Mouse (Mus musculus) forebrain, embryonic 14.5 days (tissue): Measurements from ENCODE around the gene Tbc1d16. TPM values are rescaled to one million over a fixed set of nuclear protein-coding genes. Genes with fewer than 3 reads are reported as not detected.

Source experiments
- ATAC-seq: fragments of 200-750 bp; cut with Nextera tagmentation; 2 replicates; pipeline ENCODE4 v1.8.0; 2017; ENCODE audit warnings: mild to moderate bottlenecking, moderate library complexity
- DNase-seq: peaks from one replicate; pipeline ENCODE4 v3.0.0-alpha.2; 2015; ENCODE audit warnings: low spot score
- H3K27ac ChIP-seq: fragments of 300-500 bp; sonication (generic); 2 replicates; pipeline ENCODE4 v1.5.1; 2014; ENCODE audit warnings: low read depth, mild to moderate bottlenecking, control low read depth, low read length, moderate library complexity
- H3K27me3 ChIP-seq: fragments of 300-500 bp; sonication (generic); replicated peaks from 2 replicates; pipeline ENCODE4 v1.6.1; 2014; ENCODE audit warnings: low read length, control low read depth, mixed read lengths; ENCODE audit not compliant: control insufficient read depth, insufficient read depth
- H3K36me3 ChIP-seq: fragments of 300-500 bp; sonication (generic); 2 replicates; pipeline ENCODE4 v1.6.1; 2014; ENCODE audit warnings: low read length, control low read depth; ENCODE audit not compliant: control insufficient read depth, insufficient read depth
- H3K4me1 ChIP-seq: fragments of 300-500 bp; sonication (generic); 2 replicates; pipeline ENCODE4 v1.6.1; 2014; ENCODE audit warnings: antibody characterized with exemption, low read length, control low read depth; ENCODE audit not compliant: control insufficient read depth, insufficient read depth
- H3K4me2 ChIP-seq: fragments of 300-500 bp; sonication (generic); 2 replicates; pipeline ENCODE4 v1.6.1; 2014; ENCODE audit warnings: mild to moderate bottlenecking, control low read depth, low read length
- H3K4me3 ChIP-seq: fragments of 300-500 bp; sonication (generic); 2 replicates; pipeline ENCODE4 v1.5.1; 2014; ENCODE audit warnings: low read depth, low read length, control low read depth
- H3K9ac ChIP-seq: fragments of 300-500 bp; sonication (generic); 2 replicates; pipeline ENCODE4 v1.6.1; 2014; ENCODE audit warnings: mild to moderate bottlenecking, low read length, control low read depth, moderate library complexity
- H3K9me3 ChIP-seq: fragments of 300-500 bp; sonication (generic); replicated peaks from 2 replicates; pipeline ENCODE4 v1.6.1; 2016; ENCODE audit warnings: low read length, control low read depth, mixed read lengths; ENCODE audit not compliant: control insufficient read depth
- WGBS: fragments of 180-500 bp; shearing (Covaris S2); extraction: QIAGEN DNeasy Blood & Tissue Kit; methylation state at CpG from one replicate; pipeline ENCODE4 v1.1.7; 2014; 5-methylcytosine and 5-hydroxymethylcytosine counted together
- polyA plus RNA-seq: library from polyadenylated mRNA; unstranded; fragments of >200 nt; fragmentation: Nextera tagmentation; extraction: Ambion mirVana; gene quantifications from 2 replicates; pipeline ENCODE4 v1.2.1, GENCODE M21; 2014

Gene Tbc1d16
- polyA plus RNA-seq, 1 experiment from 2014 or later: 24.6 TPM

GRCm38 (mm10) chr11:119203423-119203822 lies 24.9 kb downstream of the Tbc1d16 start:
- no peak for ATAC-seq

GRCm38 (mm10) chr11:119199233-119199601 lies 29.1 kb downstream of the Tbc1d16 start:
- Histone ChIP-seq H3K27me3 (no peaks in the 10 kb centered on the region), H3K36me3 (peaks cover 10% of the 10 kb centered on the region), H3K9me3 (no peaks in the 10 kb centered on the region), H3K9ac (no peak overlapping the region), H3K4me3 (no peak overlapping the region), H3K27ac (peak overlapping the region; percentile 59; the same call in 1 of the 2 replicates), H3K4me2 (no peak overlapping the region), H3K4me1 (0 out of 2 replicates have a peak, but pooled peaks cover 8% of the 10 kb centered on the region)
- no peak for ATAC-seq
- no peak for DNase-seq
- WGBS: 90% methylated on average over 4 of the region's 4 CpGs

More at GRCm38 (mm10) chr11:119203423-119203822, 24.9 kb downstream of the Tbc1d16 start:
- H3K9me3 ChIP-seq: no peaks in the 10 kb centered on the region
- H3K27me3 ChIP-seq: no peaks in the 10 kb centered on the region
- H3K4me2 ChIP-seq: no peak overlapping the region
- peaks cover 42% of the 10 kb centered on the region for H3K36me3 ChIP-seq
- no peak overlapping the region for H3K9ac ChIP-seq
- no peak for DNase-seq
- no peak overlapping the region for H3K27ac ChIP-seq
- H3K4me1 ChIP-seq: 0 out of 2 replicates have a peak, but pooled peaks cover 4% of the 10 kb centered on the region
- no peak overlapping the region for H3K4me3 ChIP-seq
- 41% methylated on average over 5 of the region's 5 CpGs for WGBS

GRCm38 (mm10) chr11:119198564-119199232 lies 29.6 kb downstream of the Tbc1d16 start:
- Histone ChIP-seq H3K9ac (peak overlapping the region; percentile 37; the same call in 1 of the 2 replicates), H3K4me3 (no peak overlapping the region), H3K4me1 (0 out of 2 replicates have a peak, but pooled peaks cover 8% of the 10 kb centered on the region), H3K36me3 (peaks cover 10% of the 10 kb centered on the region), H3K9me3 (no peaks in the 10 kb centered on the region), H3K27me3 (no peaks in the 10 kb centered on the region), H3K27ac (peak overlapping the region; percentile 59; the same call in 1 of the 2 replicates), H3K4me2 (no peak overlapping the region)
- DNase-seq (peak; percentile 70), ATAC-seq (peak; percentile 47; the same call in 1 of the 2 replicates)
- 53% methylated on average over 26 of the region's 26 CpGs for WGBS

GRCm38 (mm10) chr11:119197618-119198563 lies 30.4 kb downstream of the Tbc1d16 start:
- peak; percentile 47 for ATAC-seq
- H3K4me1 ChIP-seq: 0 out of 2 replicates have a peak, but pooled peaks cover 8% of the 10 kb centered on the region
- no peak overlapping the region for H3K4me3 ChIP-seq
- H3K27ac ChIP-seq: peak overlapping the region; percentile 59; the same call in 1 of the 2 replicates
- no peaks in the 10 kb centered on the region for H3K9me3 ChIP-seq
- H3K36me3 ChIP-seq: peaks cover 10% of the 10 kb centered on the region
- peak; percentile 64 for DNase-seq
- H3K27me3 ChIP-seq: no peaks in the 10 kb centered on the region
- WGBS: 82% methylated on average over 18 of the region's 18 CpGs
- H3K4me2 ChIP-seq: no peak overlapping the region
- H3K9ac ChIP-seq: peak overlapping the region; percentile 37; the same call in 1 of the 2 replicates

GRCm38 (mm10) chr11:119192605-119193004 lies 35.7 kb downstream of the Tbc1d16 start:
- DNase-seq (no peak), ATAC-seq (no peak)
- Histone ChIP-seq H3K36me3 (no peaks in the 10 kb centered on the region), H3K27ac (no peak overlapping the region), H3K9me3 (no peaks in the 10 kb centered on the region), H3K4me1 (peaks cover 9% of the 10 kb centered on the region), H3K27me3 (no peaks in the 10 kb centered on the region), H3K9ac (no peak overlapping the region), H3K4me3 (no peak overlapping the region), H3K4me2 (no peak overlapping the region)
- 89% methylated on average over 9 of the region's 9 CpGs for WGBS

GRCm38 (mm10) chr11:119192176-119192575 lies 36.1 kb downstream of the Tbc1d16 start:
- ATAC-seq (no peak), DNase-seq (no peak)
- H3K36me3 ChIP-seq: no peaks in the 10 kb centered on the region
- H3K9me3 ChIP-seq: no peaks in the 10 kb centered on the region
- no peak overlapping the region for H3K4me2 ChIP-seq
- H3K9ac ChIP-seq: no peak overlapping the region
- no peak overlapping the region for H3K4me3 ChIP-seq
- 86% methylated on average over 5 of the region's 5 CpGs for WGBS
- H3K27ac ChIP-seq: no peak overlapping the region
- H3K27me3 ChIP-seq: no peaks in the 10 kb centered on the region
- peaks cover 13% of the 10 kb centered on the region for H3K4me1 ChIP-seq

- 86% methylated on average over 9 of the region's 9 CpGs for WGBS
- H3K9me3 ChIP-seq: no peaks in the 10 kb centered on the region
- peak overlapping the region; percentile 21; the same call in 1 of the 2 replicates for H3K9ac ChIP-seq
- no peak overlapping the region for H3K4me2 ChIP-seq
- H3K36me3 ChIP-seq: no peaks in the 10 kb centered on the region
- no peaks in the 10 kb centered on the region for H3K27me3 ChIP-seq
- no peak for ATAC-seq
- no peak overlapping the region for H3K27ac ChIP-seq
- H3K4me1 ChIP-seq: peaks cover 14% of the 10 kb centered on the region
- no peak overlapping the region for H3K4me3 ChIP-seq
- no peak for DNase-seq
Observed at GRCm38 (mm10) chr11:119191606-119192081, 36.7 kb downstream of the Tbc1d16 start.

GRCm38 (mm10) chr11:119190498-119190897 lies 37.8 kb downstream of the Tbc1d16 start:
- DNase-seq (peak; percentile 85), ATAC-seq (peak; percentile 80)
- H3K27ac ChIP-seq: no peak overlapping the region
- peak overlapping the region; percentile 46; the same call in 1 of the 2 replicates for H3K9ac ChIP-seq
- H3K4me1 ChIP-seq: peaks cover 14% of the 10 kb centered on the region
- H3K4me3 ChIP-seq: no peak overlapping the region
- H3K27me3 ChIP-seq: no peaks in the 10 kb centered on the region
- H3K4me2 ChIP-seq: no peak overlapping the region
- WGBS: 25% methylated on average over 11 of the region's 11 CpGs
- H3K9me3 ChIP-seq: no peaks in the 10 kb centered on the region
- no peaks in the 10 kb centered on the region for H3K36me3 ChIP-seq
